Mouse (Mus musculus): ENCODE data around the gene Map2k5.

The Map2k5 gene

GRCm38 (mm10) chr9:63201376-63202323 is 176.1 kb downstream of the Map2k5 start:
- no peak for TF ChIP-seq POU5F1 (IDR thresholded peaks at IDR 0.05; ENCODE audit: borderline replicate concordance, low read length)
- TF ChIP-seq CTCF (conservative IDR thresholded peaks at IDR 0.05; ENCODE audit: low read length): peak; percentile 24; the same call in 1 of the 2 replicates
- H3K4me3 ChIP-seq (replicated peaks; ENCODE audit: low read length): no peak overlapping the region
- H3K27me3 ChIP-seq (ENCODE audit: insufficient read depth, low read length): no peaks in the 10 kb centered on the region
- no peaks in the 10 kb centered on the region for H3K36me3 ChIP-seq (ENCODE audit: insufficient read depth, low read length)
- H3K9me3 ChIP-seq (ENCODE audit: low read length): no peaks in the 10 kb centered on the region
- H3K4me1 ChIP-seq (replicated peaks; ENCODE audit: low read depth, low read length): peaks cover 23% of the 10 kb centered on the region

- Histone ChIP-seq H3K36me3 (ENCODE audit: insufficient read depth, low read length) (no peaks in the 10 kb centered on the region), H3K4me3 (replicated peaks; ENCODE audit: low read length) (no peak overlapping the region), H3K9me3 (ENCODE audit: low read length) (no peaks in the 10 kb centered on the region), H3K27me3 (ENCODE audit: insufficient read depth, low read length) (no peaks in the 10 kb centered on the region), H3K4me1 (replicated peaks; ENCODE audit: low read depth, low read length) (peaks cover 28% of the 10 kb centered on the region)
- TF ChIP-seq NANOG (IDR thresholded peaks at IDR 0.05; ENCODE audit: borderline replicate concordance, low read length): no peak
- TF ChIP-seq CTCF (conservative IDR thresholded peaks at IDR 0.05; ENCODE audit: low read length): no peak
- no peak for TF ChIP-seq POU5F1 (IDR thresholded peaks at IDR 0.05; ENCODE audit: borderline replicate concordance, low read length)
These were observed 180.4 kb downstream of the Map2k5 start for GRCm38 (mm10) chr9:63197252-63197651.

GRCm38 (mm10) chr9:63196114-63196682 is 181.5 kb downstream of the Map2k5 start:
- Histone ChIP-seq H3K4me1 (replicated peaks; ENCODE audit: low read depth, low read length) (peaks cover 28% of the 10 kb centered on the region), H3K4me3 (replicated peaks; ENCODE audit: low read length) (no peak overlapping the region), H3K27me3 (ENCODE audit: insufficient read depth, low read length) (no peaks in the 10 kb centered on the region), H3K36me3 (ENCODE audit: insufficient read depth, low read length) (no peaks in the 10 kb centered on the region), H3K9me3 (ENCODE audit: low read length) (no peaks in the 10 kb centered on the region)
- TF ChIP-seq CTCF (conservative IDR thresholded peaks at IDR 0.05; ENCODE audit: low read length) (no peak), POU5F1 (IDR thresholded peaks at IDR 0.05; ENCODE audit: borderline replicate concordance, low read length) (no peak), NANOG (IDR thresholded peaks at IDR 0.05; ENCODE audit: borderline replicate concordance, low read length) (no peak)

- no peaks in the 10 kb centered on the region for H3K36me3 ChIP-seq (ENCODE audit: insufficient read depth, low read length)
- no peak for TF ChIP-seq POU5F1 (IDR thresholded peaks at IDR 0.05; ENCODE audit: borderline replicate concordance, low read length)
- no peak for TF ChIP-seq CTCF (conservative IDR thresholded peaks at IDR 0.05; ENCODE audit: low read length)
- no peaks in the 10 kb centered on the region for H3K27me3 ChIP-seq (ENCODE audit: insufficient read depth, low read length)
- no peaks in the 10 kb centered on the region for H3K9me3 ChIP-seq (ENCODE audit: low read length)
- peaks cover 28% of the 10 kb centered on the region for H3K4me1 ChIP-seq (replicated peaks; ENCODE audit: low read depth, low read length)
- H3K4me3 ChIP-seq (replicated peaks; ENCODE audit: low read length): no peak overlapping the region
These were observed 182.2 kb downstream of the Map2k5 start for GRCm38 (mm10) chr9:63195523-63195922.

- Histone ChIP-seq H3K9me3 (ENCODE audit: low read length) (no peaks in the 10 kb centered on the region), H3K36me3 (ENCODE audit: insufficient read depth, low read length) (no peaks in the 10 kb centered on the region), H3K27me3 (ENCODE audit: insufficient read depth, low read length) (no peaks in the 10 kb centered on the region), H3K4me3 (replicated peaks; ENCODE audit: low read length) (no peak overlapping the region), H3K4me1 (replicated peaks; ENCODE audit: low read depth, low read length) (peaks cover 28% of the 10 kb centered on the region)
- TF ChIP-seq CTCF (conservative IDR thresholded peaks at IDR 0.05; ENCODE audit: low read length) (no peak), POU5F1 (IDR thresholded peaks at IDR 0.05; ENCODE audit: borderline replicate concordance, low read length) (no peak)
These were observed 182.9 kb downstream of the Map2k5 start for GRCm38 (mm10) chr9:63194791-63195190.

- peaks cover 26% of the 10 kb centered on the region for H3K4me1 ChIP-seq (replicated peaks; ENCODE audit: low read depth, low read length)
- H3K36me3 ChIP-seq (ENCODE audit: insufficient read depth, low read length): no peaks in the 10 kb centered on the region
- no peaks in the 10 kb centered on the region for H3K9me3 ChIP-seq (ENCODE audit: low read length)
- no peaks in the 10 kb centered on the region for H3K27me3 ChIP-seq (ENCODE audit: insufficient read depth, low read length)
- TF ChIP-seq POU5F1 (IDR thresholded peaks at IDR 0.05; ENCODE audit: borderline replicate concordance, low read length) (no peak), NANOG (IDR thresholded peaks at IDR 0.05; ENCODE audit: borderline replicate concordance, low read length) (no peak), CTCF (conservative IDR thresholded peaks at IDR 0.05; ENCODE audit: low read length) (no peak)
- no peak overlapping the region for H3K4me3 ChIP-seq (replicated peaks; ENCODE audit: low read length)
These were observed 184.9 kb downstream of the Map2k5 start for GRCm38 (mm10) chr9:63192809-63193208.

- Histone ChIP-seq H3K9me3 (ENCODE audit: low read length) (no peaks in the 10 kb centered on the region), H3K27me3 (ENCODE audit: insufficient read depth, low read length) (no peaks in the 10 kb centered on the region; the same call in 1 of the 2 replicates), H3K4me1 (replicated peaks; ENCODE audit: low read depth, low read length) (peaks cover 14% of the 10 kb centered on the region), H3K36me3 (ENCODE audit: insufficient read depth, low read length) (no peaks in the 10 kb centered on the region), H3K4me3 (replicated peaks; ENCODE audit: low read length) (no peak overlapping the region)
- TF ChIP-seq POU5F1 (IDR thresholded peaks at IDR 0.05; ENCODE audit: borderline replicate concordance, low read length) (no peak), CTCF (conservative IDR thresholded peaks at IDR 0.05; ENCODE audit: low read length) (no peak), NANOG (IDR thresholded peaks at IDR 0.05; ENCODE audit: borderline replicate concordance, low read length) (no peak)
These were observed 190.4 kb downstream of the Map2k5 start for GRCm38 (mm10) chr9:63187310-63187709.

- Histone ChIP-seq H3K9me3 (ENCODE audit: low read length) (no peaks in the 10 kb centered on the region), H3K4me3 (replicated peaks; ENCODE audit: low read length) (no peak overlapping the region), H3K4me1 (replicated peaks; ENCODE audit: low read depth, low read length) (peaks cover 27% of the 10 kb centered on the region), H3K27me3 (ENCODE audit: insufficient read depth, low read length) (no peaks in the 10 kb centered on the region; the same call in 1 of the 2 replicates), H3K36me3 (ENCODE audit: insufficient read depth, low read length) (no peaks in the 10 kb centered on the region)
- no peak for TF ChIP-seq POU5F1 (IDR thresholded peaks at IDR 0.05; ENCODE audit: borderline replicate concordance, low read length)
These were observed 192.5 kb downstream of the Map2k5 start for GRCm38 (mm10) chr9:63185249-63185648.
